Mouse (Mus musculus): Measurements from ENCODE around the gene Trappc1.
A peak's percentile ranks its signal among the peaks of the same experiment; 100 is the strongest.

GRCm38 (mm10) chr11:69325628-69326407, 2.0 kb downstream of the Trappc1 start, which contains the start of gene Kcnab3:
- peak; percentile 67 for TF ChIP-seq POLR2A (IDR thresholded peaks at IDR 0.05; ENCODE audit: low read depth, low read length)
- no peak for TF ChIP-seq RCOR1 (conservative IDR thresholded peaks at IDR 0.05; ENCODE audit: low read depth, low read length)
- no peak for TF ChIP-seq MAFK (IDR thresholded peaks at IDR 0.05; ENCODE audit: insufficient replicate concordance, low read length)
- TF ChIP-seq TBP (conservative IDR thresholded peaks at IDR 0.05; ENCODE audit: low read depth, low read length), result peak; percentile 88
- TF ChIP-seq CTCF (conservative IDR thresholded peaks at IDR 0.05 in 1 of 2, IDR thresholded peaks at IDR 0.05 in 1 of 2; ENCODE audit: low read depth in 2 of 2, low read length in 2 of 2), result no peak
- TF ChIP-seq ZKSCAN1 (IDR thresholded peaks at IDR 0.05; ENCODE audit: borderline replicate concordance, low read depth, low read length), result no peak
- TF ChIP-seq EP300 (IDR thresholded peaks at IDR 0.05; ENCODE audit: low read length), result no peak
- TF ChIP-seq CHD2 (IDR thresholded peaks at IDR 0.05; ENCODE audit: low read length), result no peak
- peak; percentile 35; the same call in 1 of the 2 replicates for TF ChIP-seq NRF1 (IDR thresholded peaks at IDR 0.05; ENCODE audit: low read depth, low read length)
- TF ChIP-seq IRF4 (IDR thresholded peaks at IDR 0.05; ENCODE audit: low read depth, low read length), result no peak
- no peak for TF ChIP-seq MAZ (IDR thresholded peaks at IDR 0.05; ENCODE audit: low read depth, low read length)

Data from CH12.LX (cell line).